Mouse (Mus musculus) neural tube, embryonic 15.5 days (tissue): ENCODE results near the gene Adamts15. TPM values are rescaled to one million over a fixed set of nuclear protein-coding genes. Genes with fewer than 3 reads are reported as not detected.

ENCODE experiments used
- ATAC-seq: fragments of 200-750 bp; cut with Nextera tagmentation; 2 replicates; pipeline ENCODE4 v1.8.0; 2017; ENCODE audit warnings: mild to moderate bottlenecking, moderate TSS enrichment, moderate library complexity; ENCODE audit not compliant: low FRiP score
- H3K27ac ChIP-seq: fragments of 300-500 bp; sonication (generic); replicated peaks from 2 replicates; pipeline ENCODE4 v1.5.1; 2015; ENCODE audit warnings: mild to moderate bottlenecking, inconsistent platforms
- H3K27me3 ChIP-seq: fragments of 300-500 bp; sonication (generic); replicated peaks from 2 replicates; pipeline ENCODE4 v1.6.1; 2015; ENCODE audit warnings: inconsistent platforms
- H3K36me3 ChIP-seq: fragments of 300-500 bp; sonication (generic); 2 replicates; pipeline ENCODE4 v1.6.1; 2015; ENCODE audit warnings: inconsistent platforms
- H3K4me1 ChIP-seq: fragments of 300-500 bp; sonication (generic); 2 replicates; pipeline ENCODE4 v1.6.1; 2015; ENCODE audit warnings: inconsistent platforms
- H3K4me2 ChIP-seq: fragments of 300-500 bp; sonication (generic); 2 replicates; pipeline ENCODE4 v1.6.1; 2015; ENCODE audit warnings: inconsistent platforms, mild to moderate bottlenecking, moderate library complexity
- H3K4me3 ChIP-seq: fragments of 300-500 bp; sonication (generic); replicated peaks from 2 replicates; pipeline ENCODE4 v1.5.1; 2015; ENCODE audit warnings: mild to moderate bottlenecking, inconsistent platforms
- H3K9ac ChIP-seq: fragments of 300-500 bp; sonication (generic); replicated peaks from 2 replicates; pipeline ENCODE4 v1.6.1; 2015; ENCODE audit warnings: mild to moderate bottlenecking, inconsistent platforms
- H3K9me3 ChIP-seq: fragments of 300-500 bp; sonication (generic); replicated peaks from 2 replicates; pipeline ENCODE4 v1.6.1; 2016; ENCODE audit warnings: inconsistent platforms
- WGBS: fragments of 180-500 bp; shearing (Covaris S2); methylation state at CpG from one replicate; pipeline ENCODE4 v1.1.7; 2015; ENCODE audit warnings: mixed read lengths; 5-methylcytosine and 5-hydroxymethylcytosine counted together
- polyA plus RNA-seq: library from polyadenylated mRNA; unstranded; fragments of >200 nt; fragmentation: Nextera tagmentation; extraction: Ambion mirVana; gene quantifications from 2 replicates; pipeline ENCODE4 v1.2.1, GENCODE M21; 2015

Gene Adamts15
- polyA plus RNA-seq, 1 experiment from 2014 or later, result 5.8 TPM

DNA sequence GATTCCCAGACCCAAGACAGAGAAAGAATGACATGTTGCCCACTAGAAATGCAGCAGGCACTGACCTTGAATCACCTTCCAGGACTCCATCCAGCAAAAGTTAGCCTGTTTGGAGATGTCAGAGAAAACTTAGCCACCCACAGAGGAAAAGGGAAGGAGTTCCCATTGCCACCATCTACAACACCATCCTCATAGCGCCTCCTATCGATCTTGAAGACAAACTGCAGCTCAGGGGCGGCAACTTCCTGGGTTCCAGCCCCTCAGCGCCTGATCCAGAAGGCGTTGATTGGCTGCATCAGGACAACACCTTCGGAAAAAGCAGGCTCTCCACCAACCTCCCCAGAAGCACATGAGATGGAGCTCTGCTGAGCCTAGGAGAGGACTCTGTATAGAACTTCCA lies 1.5 kb downstream of the Adamts15 start:
- Histone ChIP-seq H3K9ac (no peak overlapping the region), H3K4me2 (peak overlapping the region; percentile 94), H3K27me3 (peaks cover 21% of the 10 kb centered on the region), H3K36me3 (no peaks in the 10 kb centered on the region), H3K9me3 (no peaks in the 10 kb centered on the region), H3K4me3 (peak overlapping the region; percentile 65), H3K27ac (no peak overlapping the region), H3K4me1 (peaks cover 46% of the 10 kb centered on the region)
- WGBS, result 23% methylated on average over 6 of the region's 6 CpGs
- ATAC-seq, result no peak

DNA sequence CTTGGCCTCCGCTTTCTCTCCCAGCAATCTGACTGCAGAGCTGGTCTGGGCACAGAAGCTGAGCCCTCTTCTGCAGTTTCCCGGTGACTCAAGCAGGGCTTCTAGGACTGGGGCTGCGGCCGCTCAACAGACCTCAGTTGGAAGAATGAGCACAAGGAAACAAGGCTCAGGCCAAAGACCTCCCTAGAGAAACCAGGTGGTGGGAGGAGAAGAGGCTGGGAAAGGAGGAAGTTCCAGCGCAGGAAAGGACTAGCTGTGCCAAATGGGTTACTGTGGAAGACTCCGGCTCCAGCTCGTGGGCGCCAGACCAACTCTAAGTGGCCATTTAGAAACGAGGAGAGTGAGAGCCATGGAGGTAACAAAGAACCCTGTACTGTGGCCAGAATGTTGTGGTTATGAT lies 2.6 kb downstream of the Adamts15 start:
- Histone ChIP-seq H3K9me3 (no peaks in the 10 kb centered on the region), H3K27ac (no peak overlapping the region), H3K4me1 (peaks cover 46% of the 10 kb centered on the region), H3K4me2 (peak overlapping the region; percentile 94), H3K27me3 (peaks cover 21% of the 10 kb centered on the region), H3K4me3 (peak overlapping the region; percentile 10; the same call in 1 of the 2 replicates), H3K36me3 (no peaks in the 10 kb centered on the region), H3K9ac (no peak overlapping the region)
- 89% methylated on average over 9 of the region's 9 CpGs for WGBS
- ATAC-seq, result no peak

DNA sequence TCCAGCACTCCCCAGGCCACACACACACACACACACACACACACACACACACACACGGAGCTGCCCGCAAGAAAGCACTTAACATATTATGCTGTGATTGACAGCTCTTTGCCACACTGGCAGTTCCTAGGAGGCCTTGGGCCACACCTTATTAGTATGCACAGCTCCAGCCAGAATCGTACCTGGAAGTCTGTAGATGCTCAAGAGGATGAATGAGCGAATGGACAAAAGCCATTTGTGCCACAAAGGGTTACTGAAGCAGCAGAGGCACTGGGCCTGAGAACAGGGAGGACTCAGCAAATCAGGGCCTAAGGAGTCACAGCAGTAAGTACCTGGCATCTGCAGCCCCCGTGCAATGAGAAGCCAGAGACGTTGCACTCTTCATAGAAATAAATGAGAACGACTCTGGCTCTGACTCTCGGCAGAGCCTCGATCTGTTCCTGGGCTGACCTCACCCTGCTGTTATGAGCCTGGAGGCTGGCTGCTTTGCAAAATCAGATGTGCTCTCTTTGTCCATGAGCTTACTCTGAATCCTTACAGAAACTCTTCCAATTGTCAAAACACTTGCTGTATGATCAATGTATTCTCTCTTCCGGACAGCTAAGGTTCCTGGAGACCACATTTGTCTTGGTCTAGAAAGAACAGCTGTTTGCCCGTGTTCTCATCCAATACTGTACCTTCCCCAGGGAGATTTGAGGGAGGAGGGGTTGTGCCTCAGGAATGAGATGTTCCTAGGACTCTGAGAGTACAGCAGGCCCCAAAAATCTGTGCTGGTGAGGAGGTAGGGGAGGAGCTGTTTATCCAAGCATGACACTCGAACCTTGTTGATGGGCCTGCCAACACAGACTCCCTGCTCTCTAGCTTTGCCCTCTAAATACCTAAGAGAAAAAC lies 3.5 kb downstream of the Adamts15 start:
- Histone ChIP-seq H3K36me3 (no peaks in the 10 kb centered on the region), H3K9ac (no peak overlapping the region), H3K9me3 (no peaks in the 10 kb centered on the region), H3K4me1 (peaks cover 46% of the 10 kb centered on the region), H3K27me3 (peaks cover 21% of the 10 kb centered on the region), H3K4me3 (peak overlapping the region; percentile 3; the same call in 1 of the 2 replicates), H3K4me2 (peak overlapping the region; percentile 94), H3K27ac (peak overlapping the region; percentile 33; the same call in 1 of the 2 replicates)
- ATAC-seq, result no peak
- 51% methylated on average over 12 of the region's 12 CpGs for WGBS

DNA sequence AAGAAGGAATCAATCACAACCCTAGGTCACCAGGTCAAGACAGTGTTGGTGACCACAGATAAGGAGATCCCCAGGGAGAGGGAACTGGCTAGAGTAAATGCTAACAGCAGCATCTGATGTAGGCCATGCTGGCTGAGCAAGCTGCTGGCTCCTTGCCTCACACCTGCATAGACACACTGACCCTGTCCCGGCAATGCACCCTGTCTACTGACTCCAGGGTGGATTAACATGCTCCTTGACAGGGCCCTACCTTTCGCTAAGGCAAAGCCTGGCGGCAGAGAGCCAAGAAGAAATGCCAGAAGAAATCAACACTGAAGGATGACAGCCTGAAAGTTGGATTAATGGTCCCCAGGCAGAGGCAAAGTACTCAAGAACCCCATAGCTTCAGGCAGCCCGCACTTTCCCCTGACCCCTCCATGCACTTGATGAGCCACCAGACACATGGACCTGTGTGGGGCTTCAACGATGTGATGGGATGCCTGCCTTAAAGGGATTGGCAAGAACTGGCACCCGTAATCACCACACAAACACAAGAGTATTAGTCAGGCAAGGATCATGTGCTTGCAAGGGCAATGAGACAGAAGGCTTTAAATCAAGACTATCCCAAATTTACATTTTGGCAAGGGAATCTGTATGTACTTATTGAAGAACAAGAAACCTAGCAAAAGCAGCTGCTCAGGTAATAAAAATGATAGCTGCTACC lies 5.8 kb downstream of the Adamts15 start:
- Histone ChIP-seq H3K4me2 (no peak overlapping the region), H3K27me3 (peaks cover 13% of the 10 kb centered on the region), H3K4me3 (no peak overlapping the region), H3K9me3 (no peaks in the 10 kb centered on the region), H3K9ac (no peak overlapping the region), H3K4me1 (peaks cover 31% of the 10 kb centered on the region), H3K27ac (no peak overlapping the region), H3K36me3 (no peaks in the 10 kb centered on the region)
- 89% methylated on average over 6 of the region's 6 CpGs for WGBS
- no peak for ATAC-seq

- H3K4me1 ChIP-seq, result peaks cover 15% of the 10 kb centered on the region
- H3K36me3 ChIP-seq, result no peaks in the 10 kb centered on the region
- H3K9ac ChIP-seq, result no peak overlapping the region
- no peak overlapping the region for H3K4me3 ChIP-seq
- WGBS, result 92% methylated on average over 2 of the region's 2 CpGs
- no peaks in the 10 kb centered on the region for H3K27me3 ChIP-seq
- no peak overlapping the region for H3K4me2 ChIP-seq
- ATAC-seq, result no peak
- no peaks in the 10 kb centered on the region for H3K9me3 ChIP-seq
- no peak overlapping the region for H3K27ac ChIP-seq
Observed at GRCm38 (mm10) chr9:30914241-30914640, 8.0 kb downstream of the Adamts15 start.

GRCm38 (mm10) chr9:30913429-30913828 lies 8.8 kb downstream of the Adamts15 start:
- Histone ChIP-seq H3K4me2 (no peak overlapping the region), H3K27me3 (no peaks in the 10 kb centered on the region), H3K4me1 (peaks cover 6% of the 10 kb centered on the region), H3K9me3 (no peaks in the 10 kb centered on the region), H3K4me3 (no peak overlapping the region), H3K9ac (no peak overlapping the region), H3K27ac (no peak overlapping the region), H3K36me3 (no peaks in the 10 kb centered on the region)
- 65% methylated on average over 3 of the region's 3 CpGs for WGBS
- no peak for ATAC-seq

- no peak overlapping the region for H3K27ac ChIP-seq
- no peaks in the 10 kb centered on the region for H3K27me3 ChIP-seq
- WGBS, result 84% methylated on average over 3 of the region's 3 CpGs
- H3K4me3 ChIP-seq, result no peak overlapping the region
- H3K4me2 ChIP-seq, result no peak overlapping the region
- no peaks in the 10 kb centered on the region for H3K36me3 ChIP-seq
- H3K9me3 ChIP-seq, result no peaks in the 10 kb centered on the region
- H3K4me1 ChIP-seq, result 0 out of 2 replicates have a peak, but pooled peaks cover 3% of the 10 kb centered on the region
- no peak for ATAC-seq
- H3K9ac ChIP-seq, result no peak overlapping the region
Observed at GRCm38 (mm10) chr9:30912161-30912560, 10.1 kb downstream of the Adamts15 start.

DNA sequence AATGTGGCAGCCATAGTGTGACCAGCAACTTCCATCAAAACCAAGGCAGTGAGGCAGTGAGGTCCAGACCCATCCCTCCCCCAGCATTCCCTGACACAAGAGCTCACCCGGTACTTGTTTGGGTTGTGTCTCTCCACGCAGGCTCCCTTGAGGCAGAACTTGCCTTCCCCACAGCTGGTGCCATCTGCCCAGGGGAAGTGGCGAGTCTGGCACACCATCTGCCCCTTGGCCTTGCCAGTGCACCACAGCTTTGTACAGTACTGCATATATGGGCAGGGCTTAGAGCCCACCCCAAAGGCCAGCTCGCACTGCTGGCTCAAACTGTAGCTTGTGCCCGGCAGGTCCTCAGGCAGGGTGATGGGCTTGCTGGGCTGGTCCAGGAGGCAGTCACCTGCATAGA lies 11.8 kb downstream of the Adamts15 start:
- H3K4me3 ChIP-seq, result no peak overlapping the region
- no peaks in the 10 kb centered on the region for H3K36me3 ChIP-seq
- no peak for ATAC-seq
- no peak overlapping the region for H3K4me2 ChIP-seq
- no peak overlapping the region for H3K9ac ChIP-seq
- no peaks in the 10 kb centered on the region for H3K27me3 ChIP-seq
- no peaks in the 10 kb centered on the region for H3K4me1 ChIP-seq
- 85% methylated on average over 5 of the region's 5 CpGs for WGBS
- no peak overlapping the region for H3K27ac ChIP-seq
- no peaks in the 10 kb centered on the region for H3K9me3 ChIP-seq

DNA sequence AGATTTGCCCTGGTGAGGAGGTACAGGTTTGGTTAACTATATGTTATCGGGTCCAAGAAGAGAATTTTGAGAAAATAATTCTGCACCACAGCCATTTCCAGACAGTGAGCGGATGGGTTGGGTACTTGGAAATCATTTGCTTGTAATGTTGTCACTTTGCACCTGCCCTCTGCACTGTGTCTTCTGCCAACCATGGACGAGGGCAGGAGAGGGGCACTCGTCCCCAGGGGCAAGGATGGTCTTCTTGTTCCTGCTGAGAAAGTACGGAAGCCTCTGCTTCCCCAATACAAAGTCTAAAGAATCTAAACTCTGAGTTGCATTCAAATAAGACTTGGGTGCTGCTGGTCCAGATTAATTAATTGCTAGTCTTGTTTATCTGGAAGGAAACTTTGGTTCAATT lies 13.3 kb downstream of the Adamts15 start:
- H3K9ac ChIP-seq, result no peak overlapping the region
- no peak overlapping the region for H3K27ac ChIP-seq
- no peak for ATAC-seq
- H3K9me3 ChIP-seq, result no peaks in the 10 kb centered on the region
- H3K4me1 ChIP-seq, result no peaks in the 10 kb centered on the region
- no peaks in the 10 kb centered on the region; the same call in 1 of the 2 replicates for H3K36me3 ChIP-seq
- 90% methylated on average over 5 of the region's 5 CpGs for WGBS
- no peaks in the 10 kb centered on the region for H3K27me3 ChIP-seq
- H3K4me2 ChIP-seq, result no peak overlapping the region
- H3K4me3 ChIP-seq, result no peak overlapping the region

DNA sequence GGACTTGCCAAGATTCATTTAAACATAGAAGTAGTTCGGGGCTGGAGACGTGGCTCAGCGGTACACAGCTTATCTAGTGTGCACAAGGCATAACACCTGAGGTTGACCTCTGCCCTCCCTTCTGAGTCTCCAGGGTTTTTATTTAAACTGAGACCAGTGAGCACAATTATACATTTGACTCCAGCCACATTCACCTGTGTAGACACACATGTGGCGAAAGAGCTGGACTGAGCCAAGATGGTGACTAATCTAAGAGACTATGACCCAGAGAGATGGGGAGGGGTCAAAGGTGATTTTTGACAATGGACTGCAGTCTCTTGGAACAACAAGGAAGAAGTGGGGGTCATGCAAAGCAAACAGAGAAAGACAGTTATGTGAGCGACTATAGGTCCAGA lies 14.0 kb downstream of the Adamts15 start:
- Histone ChIP-seq H3K9ac (no peak overlapping the region), H3K27ac (no peak overlapping the region), H3K27me3 (no peaks in the 10 kb centered on the region), H3K4me2 (no peak overlapping the region), H3K4me1 (no peaks in the 10 kb centered on the region), H3K4me3 (no peak overlapping the region), H3K9me3 (no peaks in the 10 kb centered on the region), H3K36me3 (no peaks in the 10 kb centered on the region; the same call in 1 of the 2 replicates)
- no peak for ATAC-seq
- 90% methylated on average over 5 of the region's 5 CpGs for WGBS

- no peaks in the 10 kb centered on the region for H3K4me1 ChIP-seq
- no peaks in the 10 kb centered on the region for H3K27me3 ChIP-seq
- H3K9ac ChIP-seq, result no peak overlapping the region
- WGBS, result 57% methylated on average over 5 of the region's 5 CpGs
- H3K4me3 ChIP-seq, result no peak overlapping the region
- H3K27ac ChIP-seq, result no peak overlapping the region
- H3K4me2 ChIP-seq, result no peak overlapping the region
- ATAC-seq, result no peak
- no peaks in the 10 kb centered on the region; the same call in 1 of the 2 replicates for H3K36me3 ChIP-seq
- H3K9me3 ChIP-seq, result no peaks in the 10 kb centered on the region
Observed at GRCm38 (mm10) chr9:30907677-30908295, 14.5 kb downstream of the Adamts15 start.
